Mouse (Mus musculus) kidney, adult 2 months (tissue): ENCODE measurements around the gene Egfl7. TPM values are rescaled to one million over a fixed set of nuclear protein-coding genes. Genes with fewer than 3 reads are reported as not detected.
A peak's percentile ranks its signal among the peaks of the same experiment; 100 is the strongest.

Source experiments
- DNase-seq: peaks from one replicate; pipeline ENCODE4 v3.0.0; 2021
- H3K27ac ChIP-seq: fragments of 200-500 bp; 2 replicates; pipeline ENCODE4 v1.5.1; 2012; ENCODE audit warnings: low read depth, low read length, control low read depth, inconsistent platforms; ENCODE audit not compliant: insufficient read depth
- H3K27me3 ChIP-seq: fragments of 200-500 bp; replicated peaks from 2 replicates; pipeline ENCODE4 v1.6.1; 2012; ENCODE audit warnings: mild to moderate bottlenecking, moderate library complexity, low read length, inconsistent platforms; ENCODE audit not compliant: control insufficient read depth, insufficient read depth
- H3K36me3 ChIP-seq: fragments of 200-500 bp; 2 replicates; pipeline ENCODE4 v1.6.1; 2012; ENCODE audit warnings: mild to moderate bottlenecking, moderate library complexity, low read length, inconsistent platforms; ENCODE audit not compliant: control insufficient read depth, insufficient read depth
- H3K4me1 ChIP-seq: fragments of 200-500 bp; 2 replicates; pipeline ENCODE4 v1.6.1; 2011; ENCODE audit warnings: low read length; ENCODE audit not compliant: control insufficient read depth, insufficient read depth
- H3K4me3 ChIP-seq: fragments of 200-500 bp; 2 replicates; pipeline ENCODE4 v1.5.1; 2011; ENCODE audit warnings: mild to moderate bottlenecking, low read depth, low read length, control low read depth; ENCODE audit not compliant: insufficient read depth
- CTCF ChIP-seq: fragments of 200-500 bp; conservative IDR thresholded peaks from 2 replicates; pipeline ENCODE4 v1.5.1; 2011; ENCODE audit warnings: low read depth, mild to moderate bottlenecking, control low read depth, low read length, moderate library complexity, mixed read lengths; ENCODE audit not compliant: insufficient read depth, insufficient read length
- POLR2A ChIP-seq: fragments of 200-500 bp; IDR thresholded peaks from one replicate; pipeline ENCODE4 v1.6.1; 2011; ENCODE audit warnings: low read depth, low read length, control low read depth
- whole genome bisulfite sequencing: fragments of 180-500 bp; shearing (Covaris S2); methylation state at CpG from one replicate; pipeline ENCODE4 v1.1.7; 2018; 5-methylcytosine and 5-hydroxymethylcytosine counted together
- polyA plus RNA-seq: library from polyadenylated mRNA; depleted of rRNA; stranded (reverse); fragments of >200 nt; gene quantifications from 2 replicates; pipeline ENCODE4 v1.2.3, GENCODE M21; 2012

The Egfl7 gene
- polyA plus RNA-seq, 1 experiment, result 297 TPM

- H3K4me3 ChIP-seq, result no peak overlapping the region
- H3K27ac ChIP-seq, result no peak overlapping the region
- peak; percentile 83 for DNase-seq
- H3K27me3 ChIP-seq, result no peaks in the 10 kb centered on the region
- TF ChIP-seq POLR2A (no peak), CTCF (peak; percentile 95)
- H3K4me1 ChIP-seq, result no peaks in the 10 kb centered on the region
- no peaks in the 10 kb centered on the region for H3K36me3 ChIP-seq
- 41% methylated on average over 6 of the region's 6 CpGs for WGBS
Measured at GRCm38 (mm10) chr2:26561351-26562016, 18.3 kb upstream of the Egfl7 start.

- Histone ChIP-seq H3K4me3 (no peak overlapping the region), H3K4me1 (no peaks in the 10 kb centered on the region; the same call in 1 of the 2 replicates), H3K27ac (no peak overlapping the region), H3K27me3 (no peaks in the 10 kb centered on the region), H3K36me3 (no peaks in the 10 kb centered on the region)
- peak; percentile 64 for DNase-seq
- TF ChIP-seq CTCF, result peak; percentile 82
- TF ChIP-seq POLR2A, result no peak
- WGBS, result 27% methylated on average over 4 of the region's 4 CpGs
Measured at GRCm38 (mm10) chr2:26566221-26566620, 13.6 kb upstream of the Egfl7 start.

GRCm38 (mm10) chr2:26570034-26570433, 9.8 kb upstream of the Egfl7 start:
- no peaks in the 10 kb centered on the region; the same call in 1 of the 2 replicates for H3K4me1 ChIP-seq
- no peaks in the 10 kb centered on the region for H3K36me3 ChIP-seq
- TF ChIP-seq POLR2A (no peak), CTCF (peak; percentile 65)
- 0 out of 2 replicates have a peak overlapping the region, but pooled peaks have one; percentile 9 for H3K4me3 ChIP-seq
- peak overlapping the region; percentile 86 for H3K27ac ChIP-seq
- whole genome bisulfite sequencing, result 22% methylated on average over 3 of the region's 3 CpGs
- no peaks in the 10 kb centered on the region for H3K27me3 ChIP-seq
- DNase-seq, result peak; percentile 73

GRCm38 (mm10) chr2:26571400-26571799, 8.4 kb upstream of the Egfl7 start:
- H3K27me3 ChIP-seq, result no peaks in the 10 kb centered on the region
- TF ChIP-seq POLR2A (no peak), CTCF (no peak)
- peak; percentile 59 for DNase-seq
- 56% methylated on average over 9 of the region's 9 CpGs for whole genome bisulfite sequencing
- no peaks in the 10 kb centered on the region; the same call in 1 of the 2 replicates for H3K4me1 ChIP-seq
- H3K27ac ChIP-seq, result peak overlapping the region; percentile 86
- no peaks in the 10 kb centered on the region for H3K36me3 ChIP-seq
- peak overlapping the region; percentile 14; the same call in 1 of the 2 replicates for H3K4me3 ChIP-seq

GRCm38 (mm10) chr2:26571826-26572225, 8.0 kb upstream of the Egfl7 start:
- H3K4me1 ChIP-seq, result no peaks in the 10 kb centered on the region; the same call in 1 of the 2 replicates
- WGBS, result 65% methylated on average over 5 of the region's 5 CpGs
- TF ChIP-seq POLR2A (peak; percentile 30), CTCF (no peak)
- DNase-seq, result peak; percentile 86
- peak overlapping the region; percentile 14; the same call in 1 of the 2 replicates for H3K4me3 ChIP-seq
- H3K36me3 ChIP-seq, result no peaks in the 10 kb centered on the region
- no peaks in the 10 kb centered on the region for H3K27me3 ChIP-seq
- H3K27ac ChIP-seq, result peak overlapping the region; percentile 86

- H3K4me3 ChIP-seq, result no peak overlapping the region
- peak; percentile 82 for DNase-seq
- H3K36me3 ChIP-seq, result no peaks in the 10 kb centered on the region
- H3K27ac ChIP-seq, result peak overlapping the region; percentile 75
- H3K27me3 ChIP-seq, result no peaks in the 10 kb centered on the region
- H3K4me1 ChIP-seq, result no peaks in the 10 kb centered on the region; the same call in 1 of the 2 replicates
- no peak for TF ChIP-seq POLR2A
- TF ChIP-seq CTCF, result no peak
- 32% methylated on average over 12 of the region's 12 CpGs for WGBS
Measured at GRCm38 (mm10) chr2:26573396-26573795, 6.4 kb upstream of the Egfl7 start.

- Histone ChIP-seq H3K36me3 (no peaks in the 10 kb centered on the region), H3K4me3 (no peak overlapping the region), H3K27me3 (no peaks in the 10 kb centered on the region), H3K4me1 (no peaks in the 10 kb centered on the region; the same call in 1 of the 2 replicates), H3K27ac (peak overlapping the region; percentile 75)
- TF ChIP-seq POLR2A (no peak), CTCF (no peak)
- no peak for DNase-seq
- 19% methylated on average over 5 of the region's 5 CpGs for WGBS
Measured at GRCm38 (mm10) chr2:26573807-26574206, 6.0 kb upstream of the Egfl7 start.
